Mouse (Mus musculus): ENCODE data around the gene Camkk2.

Camkk2 gene

GRCm38 (mm10) chr5:122779277-122779834 is at the start of gene Camkk2:
TSS of gene Camkk2 (minus strand) at chr5:122779409.
- DNase-seq (ENCODE audit: low spot score), result peak; percentile 85

- DNase-seq (ENCODE audit: low spot score), result no peak
Observed at GRCm38 (mm10) chr5:122825099-122825498, 45.9 kb upstream of the Camkk2 start.

GRCm38 (mm10) chr5:122824450-122824849 is 45.2 kb upstream of the Camkk2 start:
- DNase-seq (ENCODE audit: low spot score), result no peak

GRCm38 (mm10) chr5:122823976-122824375 is 44.8 kb upstream of the Camkk2 start:
- DNase-seq (ENCODE audit: low spot score), result no peak

GRCm38 (mm10) chr5:122822441-122822840 is 43.2 kb upstream of the Camkk2 start:
- no peak for DNase-seq (ENCODE audit: low spot score)

- no peak for DNase-seq (ENCODE audit: low spot score)
Observed at GRCm38 (mm10) chr5:122821524-122821885, 42.3 kb upstream of the Camkk2 start.

GRCm38 (mm10) chr5:122820777-122821523 is 41.7 kb upstream of the Camkk2 start, which contains the start of gene Anapc5:
TSS of gene Anapc5 (minus strand) at chr5:122821339.
- peak; percentile 88 for DNase-seq (ENCODE audit: low spot score)

- DNase-seq (ENCODE audit: low spot score), result no peak
Observed at GRCm38 (mm10) chr5:122812699-122813098, 33.5 kb upstream of the Camkk2 start.

GRCm38 (mm10) chr5:122811364-122812079 is 32.3 kb upstream of the Camkk2 start:
- peak; percentile 67 for DNase-seq (ENCODE audit: low spot score)

GRCm38 (mm10) chr5:122805503-122805902 is 26.3 kb upstream of the Camkk2 start:
- no peak for DNase-seq (ENCODE audit: low spot score)

GRCm38 (mm10) chr5:122802706-122803105 is 23.5 kb upstream of the Camkk2 start:
- no peak for DNase-seq (ENCODE audit: low spot score)

GRCm38 (mm10) chr5:122801684-122802083 is 22.5 kb upstream of the Camkk2 start:
- DNase-seq (ENCODE audit: low spot score), result no peak

GRCm38 (mm10) chr5:122800345-122801010 is 21.3 kb upstream of the Camkk2 start:
- DNase-seq (ENCODE audit: low spot score), result no peak

GRCm38 (mm10) chr5:122799379-122800344 is 20.5 kb upstream of the Camkk2 start:
- DNase-seq (ENCODE audit: low spot score), result peak; percentile 24

GRCm38 (mm10) chr5:122798557-122799378 is 19.6 kb upstream of the Camkk2 start:
- DNase-seq (ENCODE audit: low spot score), result peak; percentile 79

GRCm38 (mm10) chr5:122797866-122798265 is 18.7 kb upstream of the Camkk2 start:
- no peak for DNase-seq (ENCODE audit: low spot score)

GRCm38 (mm10) chr5:122788696-122789095 is 9.5 kb upstream of the Camkk2 start:
- no peak for DNase-seq (ENCODE audit: low spot score)

GRCm38 (mm10) chr5:122786035-122786819 is 7.0 kb upstream of the Camkk2 start:
- no peak for DNase-seq (ENCODE audit: low spot score)

- DNase-seq (ENCODE audit: low spot score), result no peak
Observed at GRCm38 (mm10) chr5:122783726-122784406, 4.7 kb upstream of the Camkk2 start.
